Mouse (Mus musculus) liver, embryonic 11.5 days (tissue): ENCODE measurements around the gene Snx19. TPM values are rescaled to one million over a fixed set of nuclear protein-coding genes. Genes with fewer than 3 reads are reported as not detected.

Experiments
- ATAC-seq: fragments of 200-750 bp; cut with Nextera tagmentation; replicated peaks from 2 replicates; pipeline ENCODE4 v1.8.0; 2017; ENCODE audit warnings: moderate number of reproducible peaks, mild to moderate bottlenecking, moderate TSS enrichment, moderate library complexity; ENCODE audit not compliant: low FRiP score
- DNase-seq: peaks from one replicate; pipeline ENCODE4 v3.0.0-alpha.2; 2017; ENCODE audit warnings: low spot score
- H3K27ac ChIP-seq: fragments of 300-500 bp; sonication (generic); 2 replicates; pipeline ENCODE4 v1.5.1; 2014; ENCODE audit warnings: mild to moderate bottlenecking, low read depth, low read length, control low read depth
- H3K27me3 ChIP-seq: fragments of 300-500 bp; sonication (generic); replicated peaks from 2 replicates; pipeline ENCODE4 v1.6.1; 2014; ENCODE audit warnings: low read length, mixed read lengths; ENCODE audit not compliant: control insufficient read depth, insufficient read depth
- H3K36me3 ChIP-seq: fragments of 300-500 bp; sonication (generic); 2 replicates; pipeline ENCODE4 v1.6.1; 2014; ENCODE audit warnings: mild to moderate bottlenecking, low read length, moderate library complexity, mixed read lengths; ENCODE audit not compliant: control insufficient read depth, insufficient read depth
- H3K4me1 ChIP-seq: fragments of 300-500 bp; sonication (generic); replicated peaks from 2 replicates; pipeline ENCODE4 v1.6.1; 2014; ENCODE audit warnings: low read length, mixed read lengths; ENCODE audit not compliant: control insufficient read depth, insufficient read depth
- H3K4me2 ChIP-seq: fragments of 300-500 bp; sonication (generic); 2 replicates; pipeline ENCODE4 v1.6.1; 2014; ENCODE audit warnings: mild to moderate bottlenecking, control low read depth, moderate library complexity
- H3K4me3 ChIP-seq: fragments of 300-500 bp; sonication (generic); 2 replicates; pipeline ENCODE4 v1.5.1; 2014; ENCODE audit warnings: low read depth, low read length, control low read depth
- H3K9ac ChIP-seq: fragments of 300-500 bp; sonication (generic); 2 replicates; pipeline ENCODE4 v1.6.1; 2014; ENCODE audit warnings: low read depth, low read length, control low read depth
- H3K9me3 ChIP-seq: fragments of 300-500 bp; sonication (generic); 2 replicates; pipeline ENCODE4 v1.6.1; 2016; ENCODE audit warnings: low read length, inconsistent platforms, mixed read lengths; ENCODE audit not compliant: control insufficient read depth
- WGBS: fragments of 180-500 bp; shearing (Covaris S2); extraction: QIAGEN DNeasy Blood & Tissue Kit; methylation state at CpG from one replicate; pipeline ENCODE4 v1.1.7; 2014; 5-methylcytosine and 5-hydroxymethylcytosine counted together
- polyA plus RNA-seq: library from polyadenylated mRNA; unstranded; fragments of >200 nt; fragmentation: Nextera tagmentation; extraction: Ambion mirVana; gene quantifications from 2 replicates; pipeline ENCODE4 v1.2.1, GENCODE M21; 2014

Gene Snx19
- polyA plus RNA-seq, 1 experiment from 2014 or later = 14.2 TPM

- Histone ChIP-seq H3K9ac (no peak overlapping the region), H3K4me2 (no peak overlapping the region), H3K36me3 (peaks cover 14% of the 10 kb centered on the region), H3K4me3 (no peak overlapping the region), H3K27ac (no peak overlapping the region), H3K4me1 (no peaks in the 10 kb centered on the region), H3K27me3 (no peaks in the 10 kb centered on the region), H3K9me3 (no peaks in the 10 kb centered on the region)
- no peak for DNase-seq
- WGBS = 92% methylated on average over 8 of the region's 8 CpGs
- ATAC-seq = no peak
These were observed 9.1 kb downstream of the Snx19 start for GRCm38 (mm10) chr9:30435902-30436585.

DNA sequence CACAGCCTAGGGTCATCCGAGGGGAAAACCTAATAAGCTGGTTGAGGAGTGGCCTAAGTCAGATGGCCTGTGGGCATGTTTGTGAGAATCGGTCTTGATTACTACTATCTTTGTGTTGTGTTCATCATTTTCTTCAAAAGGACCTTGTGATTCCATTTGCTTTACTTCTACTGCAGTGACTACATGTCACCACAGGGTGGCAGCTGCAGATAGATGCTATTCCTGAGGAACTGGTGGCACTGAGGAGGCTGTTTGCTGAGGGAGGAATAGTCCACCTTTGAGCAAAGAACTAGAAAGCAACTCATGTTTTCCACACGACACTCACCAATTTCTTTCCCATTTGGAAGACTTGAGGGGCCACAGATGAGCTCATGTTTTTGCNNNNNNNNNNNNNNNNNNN is 11.6 kb downstream of the Snx19 start:
- H3K9me3 ChIP-seq = no peaks in the 10 kb centered on the region
- H3K36me3 ChIP-seq = peaks cover 14% of the 10 kb centered on the region
- no peaks in the 10 kb centered on the region for H3K4me1 ChIP-seq
- H3K27ac ChIP-seq = no peak overlapping the region
- H3K4me3 ChIP-seq = no peak overlapping the region
- ATAC-seq (no peak), DNase-seq (no peak)
- H3K4me2 ChIP-seq = no peak overlapping the region
- no peak overlapping the region for H3K9ac ChIP-seq
- 68% methylated on average over 3 of the region's 3 CpGs for WGBS
- no peaks in the 10 kb centered on the region for H3K27me3 ChIP-seq

DNA sequence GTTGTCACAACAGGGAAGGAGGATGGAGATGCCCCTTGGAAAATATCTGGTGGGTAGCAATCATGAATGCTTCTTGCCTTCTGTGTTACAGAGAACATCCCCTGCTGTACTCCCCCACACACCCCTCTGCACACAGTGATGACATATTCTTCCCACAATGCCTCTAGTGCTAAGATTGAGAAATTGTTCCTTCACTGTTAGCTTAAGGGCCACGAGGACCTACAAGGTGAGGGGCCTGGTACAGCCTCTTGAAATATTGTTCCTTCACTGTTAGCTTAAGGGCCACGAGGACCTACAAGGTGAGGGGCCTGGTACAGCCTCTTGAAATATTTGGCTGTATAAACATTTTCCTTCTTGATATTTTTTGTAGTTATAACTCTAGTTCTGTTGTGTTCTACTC is 14.9 kb downstream of the Snx19 start:
- H3K4me2 ChIP-seq = no peak overlapping the region
- no peaks in the 10 kb centered on the region for H3K27me3 ChIP-seq
- no peak for DNase-seq
- H3K36me3 ChIP-seq = peaks cover 14% of the 10 kb centered on the region
- no peak overlapping the region for H3K27ac ChIP-seq
- H3K9me3 ChIP-seq = no peaks in the 10 kb centered on the region
- no peak overlapping the region for H3K4me3 ChIP-seq
- H3K9ac ChIP-seq = no peak overlapping the region
- 84% methylated on average over 2 of the region's 2 CpGs for WGBS
- ATAC-seq = no peak
- no peaks in the 10 kb centered on the region for H3K4me1 ChIP-seq

- no peak overlapping the region for H3K27ac ChIP-seq
These were observed 18.6 kb downstream of the Snx19 start for GRCm38 (mm10) chr9:30445232-30446085.

GRCm38 (mm10) chr9:30446126-30446525 is 19.2 kb downstream of the Snx19 start:
- no peak for ATAC-seq
- DNase-seq = no peak
- H3K4me3 ChIP-seq = no peak overlapping the region
- H3K27ac ChIP-seq = no peak overlapping the region
- peaks cover 5% of the 10 kb centered on the region for H3K36me3 ChIP-seq
- no peaks in the 10 kb centered on the region for H3K27me3 ChIP-seq
- H3K9me3 ChIP-seq = no peaks in the 10 kb centered on the region
- H3K4me2 ChIP-seq = no peak overlapping the region
- 91% methylated on average over 1 of the region's 1 CpGs for WGBS
- H3K4me1 ChIP-seq = no peaks in the 10 kb centered on the region
- no peak overlapping the region for H3K9ac ChIP-seq

More at GRCm38 (mm10) chr9:30445232-30446085, 18.6 kb downstream of the Snx19 start:
- Histone ChIP-seq H3K4me1 (no peaks in the 10 kb centered on the region), H3K9me3 (no peaks in the 10 kb centered on the region), H3K4me3 (no peak overlapping the region), H3K36me3 (peaks cover 9% of the 10 kb centered on the region), H3K4me2 (no peak overlapping the region), H3K9ac (no peak overlapping the region), H3K27me3 (no peaks in the 10 kb centered on the region)
- no peak for ATAC-seq
- WGBS = 82% methylated on average over 14 of the region's 14 CpGs
- no peak for DNase-seq

DNA sequence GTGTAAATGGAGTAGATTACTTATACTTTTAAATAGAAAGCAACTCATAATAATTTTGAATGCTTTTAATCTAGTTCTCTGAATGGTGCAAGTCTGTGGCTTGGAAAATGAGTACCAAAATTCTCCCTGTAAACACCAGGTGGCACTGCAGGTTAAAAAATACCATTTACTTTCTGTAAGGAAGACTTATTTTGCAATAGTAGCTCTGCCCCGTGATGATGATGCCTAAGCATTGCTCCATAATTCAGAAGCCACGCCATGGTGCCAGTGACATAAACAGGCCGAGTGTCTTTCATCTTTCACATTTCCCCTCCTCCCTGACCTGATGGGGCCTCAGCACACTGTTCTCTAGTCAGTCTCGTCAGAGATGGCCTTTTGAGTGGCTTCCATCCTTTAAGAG is 21.6 kb downstream of the Snx19 start:
- ATAC-seq = no peak
- Histone ChIP-seq H3K36me3 (peaks cover 6% of the 10 kb centered on the region; the same call in 1 of the 2 replicates), H3K4me3 (no peak overlapping the region), H3K4me2 (no peak overlapping the region), H3K9me3 (no peaks in the 10 kb centered on the region), H3K4me1 (no peaks in the 10 kb centered on the region), H3K27ac (no peak overlapping the region), H3K9ac (no peak overlapping the region), H3K27me3 (no peaks in the 10 kb centered on the region)
- DNase-seq = no peak
- 59% methylated on average over 4 of the region's 4 CpGs for WGBS

DNA sequence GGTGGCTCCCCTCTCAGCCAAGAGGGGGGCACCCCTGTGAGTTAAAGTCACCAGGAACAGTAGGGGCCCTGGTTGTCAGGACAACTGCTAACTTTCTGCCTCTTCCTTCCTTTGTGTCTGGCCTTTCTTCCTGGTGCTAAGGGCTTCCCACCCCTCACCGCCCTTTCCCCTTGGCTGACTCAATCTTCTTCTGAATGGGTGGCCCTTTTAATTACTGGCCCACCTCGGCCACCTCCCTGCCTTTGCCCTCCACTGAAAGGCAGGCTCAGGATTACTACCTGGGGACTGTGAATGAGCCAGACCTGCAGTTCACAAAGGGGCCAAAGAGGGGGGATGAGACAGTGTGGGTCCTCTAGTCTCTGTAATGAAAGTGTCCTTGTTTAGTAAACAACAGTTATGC is 23.0 kb downstream of the Snx19 start:
- H3K27ac ChIP-seq = no peak overlapping the region
- peaks cover 8% of the 10 kb centered on the region; the same call in 1 of the 2 replicates for H3K36me3 ChIP-seq
- WGBS = 79% methylated on average over 2 of the region's 2 CpGs
- ATAC-seq = no peak
- no peak overlapping the region for H3K4me2 ChIP-seq
- no peaks in the 10 kb centered on the region for H3K27me3 ChIP-seq
- no peak overlapping the region for H3K4me3 ChIP-seq
- H3K9me3 ChIP-seq = no peaks in the 10 kb centered on the region
- no peaks in the 10 kb centered on the region for H3K4me1 ChIP-seq
- H3K9ac ChIP-seq = no peak overlapping the region
- DNase-seq = no peak

GRCm38 (mm10) chr9:30450834-30451233 is 23.9 kb downstream of the Snx19 start:
- ATAC-seq = no peak

More at GRCm38 (mm10) chr9:30450834-30451233, 23.9 kb downstream of the Snx19 start:
- H3K9ac ChIP-seq = no peak overlapping the region
- H3K9me3 ChIP-seq = no peaks in the 10 kb centered on the region
- 83% methylated on average over 2 of the region's 2 CpGs for WGBS
- no peaks in the 10 kb centered on the region for H3K4me1 ChIP-seq
- no peak overlapping the region for H3K4me2 ChIP-seq
- H3K27ac ChIP-seq = no peak overlapping the region
- no peak overlapping the region for H3K4me3 ChIP-seq
- DNase-seq = no peak
- H3K27me3 ChIP-seq = no peaks in the 10 kb centered on the region
- peaks cover 8% of the 10 kb centered on the region; the same call in 1 of the 2 replicates for H3K36me3 ChIP-seq
